Mouse (Mus musculus) liver, adult 2 months (tissue): ENCODE measurements around the gene Amigo3.

ENCODE experiments used
- CTCF ChIP-seq: fragments of 200-500 bp; IDR thresholded peaks from 2 replicates; pipeline ENCODE4 v1.5.1; 2011; ENCODE audit warnings: low read depth, low read length, control low read depth
- POLR2A ChIP-seq: fragments of 200-500 bp; IDR thresholded peaks from 2 replicates; pipeline ENCODE4 v1.6.1; 2011; ENCODE audit warnings: low read length, control low read depth; ENCODE audit not compliant: insufficient read depth; ENCODE audit errors: extremely low read depth

GRCm38 (mm10) chr9:108104766-108105548, 52.0 kb downstream of the Amigo3 start:
- TF ChIP-seq CTCF (no peak), POLR2A (no peak)
